Mouse (Mus musculus) lung, postnatal 0 days (tissue): ENCODE measurements around the gene 4933412E24Rik. TPM values are rescaled to one million over a fixed set of nuclear protein-coding genes. Genes with fewer than 3 reads are reported as not detected.

Experiments used
- ATAC-seq: fragments of 200-750 bp; cut with Nextera tagmentation; 2 replicates; pipeline ENCODE4 v1.8.0; 2017; ENCODE audit warnings: moderate library complexity
- DNase-seq: peaks from one replicate; pipeline ENCODE4 v3.0.0-alpha.2; 2016; ENCODE audit warnings: low spot score
- H3K27ac ChIP-seq: fragments of 300-500 bp; sonication (generic); 2 replicates; pipeline ENCODE4 v1.5.1; 2014; ENCODE audit warnings: antibody characterized with exemption, mild to moderate bottlenecking, low read length, mixed read lengths
- H3K27me3 ChIP-seq: fragments of 300-500 bp; sonication (generic); replicated peaks from 2 replicates; pipeline ENCODE4 v1.6.1; 2014; ENCODE audit warnings: low read length, mixed read lengths; ENCODE audit not compliant: insufficient read depth
- H3K36me3 ChIP-seq: fragments of 300-500 bp; sonication (generic); 2 replicates; pipeline ENCODE4 v1.6.1; 2014; ENCODE audit warnings: low read length, mixed read lengths; ENCODE audit not compliant: insufficient read depth
- H3K4me1 ChIP-seq: fragments of 300-500 bp; sonication (generic); 2 replicates; pipeline ENCODE4 v1.6.1; 2014; ENCODE audit warnings: antibody characterized with exemption, low read depth, low read length, mixed read lengths; ENCODE audit not compliant: insufficient read depth
- H3K4me2 ChIP-seq: fragments of 300-500 bp; sonication (generic); replicated peaks from 2 replicates; pipeline ENCODE4 v1.6.1; 2014; ENCODE audit warnings: low read depth, mild to moderate bottlenecking, low read length, moderate library complexity, mixed read lengths
- H3K4me3 ChIP-seq: fragments of 300-500 bp; sonication (generic); 2 replicates; pipeline ENCODE4 v1.5.1; 2014; ENCODE audit warnings: low read depth, low read length
- H3K9ac ChIP-seq: fragments of 300-500 bp; sonication (generic); replicated peaks from 2 replicates; pipeline ENCODE4 v1.6.1; 2014; ENCODE audit warnings: low read depth, mild to moderate bottlenecking
- H3K9me3 ChIP-seq: fragments of 300-500 bp; sonication (generic); 2 replicates; pipeline ENCODE4 v1.6.1; 2016; ENCODE audit warnings: low read length, mixed read lengths
- CTCF ChIP-seq: IDR thresholded peaks from 2 replicates; pipeline ENCODE4 v1.5.1; 2016; ENCODE audit warnings: antibody characterized with exemption, mild to moderate bottlenecking
- EP300 ChIP-seq: IDR thresholded peaks from 2 replicates; pipeline ENCODE4 v1.6.1; 2016; ENCODE audit warnings: antibody characterized with exemption, mild to moderate bottlenecking, control low read depth
- WGBS: fragments of 180-500 bp; shearing (Covaris S2); extraction: QIAGEN DNeasy Blood & Tissue Kit; methylation state at CpG from one replicate; pipeline ENCODE4 v1.1.7; 2014; 5-methylcytosine and 5-hydroxymethylcytosine counted together
- polyA plus RNA-seq: library from polyadenylated mRNA; unstranded; fragments of >200 nt; fragmentation: Nextera tagmentation; extraction: Ambion mirVana; gene quantifications from 2 replicates; pipeline ENCODE4 v1.2.1, GENCODE M21; 2015

4933412E24Rik gene
- polyA plus RNA-seq = not detected in 2 replicates

GRCm38 (mm10) chr15:60016513-60016912 is at the start of gene 4933412E24Rik:
Gene 4933412E24Rik, minus strand, starts transcription at chr15:60016613.
- no peaks in the 10 kb centered on the region for H3K9me3 ChIP-seq
- H3K4me1 ChIP-seq = no peaks in the 10 kb centered on the region
- no peak for TF ChIP-seq EP300
- ATAC-seq (no peak), DNase-seq (no peak)
- no peak within 1 kb of the TSS for H3K27ac ChIP-seq
- no peak within 1 kb of the TSS for H3K4me2 ChIP-seq
- no peaks in the 10 kb centered on the region for H3K36me3 ChIP-seq
- 88% methylated on average over 7 of the region's 7 CpGs for WGBS
- no peaks in the 10 kb centered on the region for H3K27me3 ChIP-seq
- no peak within 1 kb of the TSS for H3K4me3 ChIP-seq
- no peak within 1 kb of the TSS for H3K9ac ChIP-seq

GRCm38 (mm10) chr15:60030728-60031127 is 14.3 kb upstream of the 4933412E24Rik start:
- Histone ChIP-seq H3K4me2 (no peak overlapping the region), H3K36me3 (no peaks in the 10 kb centered on the region), H3K9me3 (no peaks in the 10 kb centered on the region), H3K27ac (no peak overlapping the region), H3K27me3 (no peaks in the 10 kb centered on the region), H3K9ac (no peak overlapping the region), H3K4me1 (no peaks in the 10 kb centered on the region), H3K4me3 (no peak overlapping the region)
- ATAC-seq (no peak), DNase-seq (no peak)
- 57% methylated on average over 3 of the region's 3 CpGs for WGBS
- TF ChIP-seq CTCF (no peak), EP300 (no peak)

GRCm38 (mm10) chr15:60021256-60021655 is 4.8 kb upstream of the 4933412E24Rik start:
- no peak overlapping the region for H3K9ac ChIP-seq
- ATAC-seq = no peak
- DNase-seq = no peak
- H3K36me3 ChIP-seq = no peaks in the 10 kb centered on the region
- no peaks in the 10 kb centered on the region for H3K9me3 ChIP-seq
- no peak overlapping the region for H3K27ac ChIP-seq
- no peak overlapping the region for H3K4me3 ChIP-seq
- TF ChIP-seq EP300 (no peak), CTCF (no peak)
- WGBS = 33% methylated on average over 3 of the region's 3 CpGs
- no peaks in the 10 kb centered on the region for H3K4me1 ChIP-seq
- no peak overlapping the region for H3K4me2 ChIP-seq
- no peaks in the 10 kb centered on the region for H3K27me3 ChIP-seq

GRCm38 (mm10) chr15:60010199-60010598 is 6.2 kb downstream of the 4933412E24Rik start:
- no peak overlapping the region for H3K4me2 ChIP-seq
- H3K27me3 ChIP-seq = no peaks in the 10 kb centered on the region
- no peak for ATAC-seq
- H3K4me1 ChIP-seq = no peaks in the 10 kb centered on the region
- H3K36me3 ChIP-seq = no peaks in the 10 kb centered on the region
- TF ChIP-seq CTCF (no peak), EP300 (no peak)
- no peak overlapping the region for H3K9ac ChIP-seq
- no peak overlapping the region for H3K27ac ChIP-seq
- H3K4me3 ChIP-seq = no peak overlapping the region
- no peak for DNase-seq
- H3K9me3 ChIP-seq = no peaks in the 10 kb centered on the region
- WGBS = 90% methylated on average over 4 of the region's 4 CpGs

- no peak for ATAC-seq
- 92% methylated on average over 3 of the region's 3 CpGs for WGBS
- no peak overlapping the region for H3K9ac ChIP-seq
Measured at GRCm38 (mm10) chr15:60009610-60010009, 6.8 kb downstream of the 4933412E24Rik start.

GRCm38 (mm10) chr15:59983777-59984176 is 32.6 kb downstream of the 4933412E24Rik start:
- Histone ChIP-seq H3K4me1 (no peaks in the 10 kb centered on the region), H3K36me3 (no peaks in the 10 kb centered on the region), H3K27ac (no peak overlapping the region), H3K27me3 (no peaks in the 10 kb centered on the region), H3K4me3 (no peak overlapping the region), H3K4me2 (no peak overlapping the region), H3K9me3 (no peaks in the 10 kb centered on the region), H3K9ac (no peak overlapping the region)
- ATAC-seq (no peak), DNase-seq (no peak)
- no peak for TF ChIP-seq CTCF
- no peak for TF ChIP-seq EP300
- 63% methylated on average over 4 of the region's 4 CpGs for WGBS

More at GRCm38 (mm10) chr15:60009610-60010009, 6.8 kb downstream of the 4933412E24Rik start:
- Histone ChIP-seq H3K4me3 (no peak overlapping the region), H3K9me3 (no peaks in the 10 kb centered on the region), H3K27me3 (no peaks in the 10 kb centered on the region), H3K36me3 (no peaks in the 10 kb centered on the region), H3K4me1 (no peaks in the 10 kb centered on the region), H3K27ac (no peak overlapping the region), H3K4me2 (no peak overlapping the region)
- no peak for DNase-seq
- TF ChIP-seq CTCF (no peak), EP300 (no peak)

- H3K4me3 ChIP-seq = no peak overlapping the region
- no peaks in the 10 kb centered on the region for H3K9me3 ChIP-seq
- 22% methylated on average over 3 of the region's 3 CpGs for WGBS
- no peak overlapping the region for H3K27ac ChIP-seq
- ATAC-seq (no peak), DNase-seq (peak; percentile 7)
- TF ChIP-seq CTCF (no peak), EP300 (no peak)
- H3K4me1 ChIP-seq = no peaks in the 10 kb centered on the region; the same call in 1 of the 2 replicates
- no peak overlapping the region for H3K9ac ChIP-seq
- no peaks in the 10 kb centered on the region for H3K27me3 ChIP-seq
- H3K4me2 ChIP-seq = no peak overlapping the region
- no peaks in the 10 kb centered on the region for H3K36me3 ChIP-seq
Measured at GRCm38 (mm10) chr15:59975310-59975709, 41.1 kb downstream of the 4933412E24Rik start.
